ENCODE assay signal across 8 mouse cellular contexts in genomic region chr14:51090921-51091900, GRCm38 (mm10). TPM values are rescaled to one million over a fixed set of nuclear protein-coding genes. Genes with fewer than 3 reads are reported as not detected.
DNase-seq lines count a peak whose midpoint lies in the region; ATAC-seq and TF ChIP-seq lines count a peak whose summit lies in the region.

Rnase4 (plus strand) TSS chr14:51091077.
Ang (plus strand) TSS chr14:51091150.

- peak within 1 kb of the TSS; percentile 78 for H3K4me2 ChIP-seq in hindbrain, embryonic 16.5 days (ENCODE audit: low read length)
- peak within 1 kb of the TSS; percentile 66 for H3K4me2 ChIP-seq in midbrain, embryonic 16.5 days (ENCODE audit: low read length)

- H3K27me3 ChIP-seq in hindbrain, embryonic 16.5 days (replicated peaks; ENCODE audit: control insufficient read depth, insufficient read depth, low read length), result no peaks in the 10 kb centered on the region
- no peaks in the 10 kb centered on the region for H3K27me3 ChIP-seq in liver, adult 2 months (ENCODE audit: control insufficient read depth, insufficient read depth, low read length)
- H3K27me3 ChIP-seq in midbrain, embryonic 16.5 days (ENCODE audit: control insufficient read depth, insufficient read depth, low read depth, low read length), result no peaks in the 10 kb centered on the region

- no peaks in the 10 kb centered on the region for H3K79me2 ChIP-seq in liver, adult 2 months (ENCODE audit: control insufficient read depth, insufficient read depth, low read length)

- no peak for TF ChIP-seq CTCF in liver, adult 2 months (IDR thresholded peaks at IDR 0.05; ENCODE audit: low read depth, low read length)

- no peaks in the 10 kb centered on the region for H3K9me3 ChIP-seq in hindbrain, embryonic 16.5 days (ENCODE audit: control insufficient read depth, low read length)
- H3K9me3 ChIP-seq in midbrain, embryonic 16.5 days (replicated peaks; ENCODE audit: control insufficient read depth, low read length, poor library complexity, severe bottlenecking), result no peaks in the 10 kb centered on the region

- no peaks in the 10 kb centered on the region for H3K36me3 ChIP-seq in hindbrain, embryonic 16.5 days (ENCODE audit: control insufficient read depth, insufficient read depth, low read length)
- no peaks in the 10 kb centered on the region for H3K36me3 ChIP-seq in liver, adult 2 months (ENCODE audit: control insufficient read depth, insufficient read depth, low read length)
- H3K36me3 ChIP-seq in midbrain, embryonic 16.5 days (ENCODE audit: control insufficient read depth, insufficient read depth, low read length), result no peaks in the 10 kb centered on the region

- H3K9ac ChIP-seq in hindbrain, embryonic 16.5 days (ENCODE audit: low read depth, low read length), result peak within 1 kb of the TSS; percentile 65
- peak within 1 kb of the TSS; percentile 85 for H3K9ac ChIP-seq in liver, adult 2 months (ENCODE audit: low read depth, low read length)
- peak within 1 kb of the TSS; percentile 74 for H3K9ac ChIP-seq in midbrain, embryonic 16.5 days (ENCODE audit: low read depth, low read length)

- H3K4me1 ChIP-seq in hindbrain, embryonic 16.5 days (ENCODE audit: control insufficient read depth, insufficient read depth, low read depth, low read length), result no peaks in the 10 kb centered on the region; the same call in 1 of the 2 replicates
- H3K4me1 ChIP-seq in liver, adult 2 months (ENCODE audit: control insufficient read depth, insufficient read depth, low read length), result peaks cover 17% of the 10 kb centered on the region
- peaks cover 8% of the 10 kb centered on the region; the same call in 1 of the 2 replicates for H3K4me1 ChIP-seq in midbrain, embryonic 16.5 days (ENCODE audit: control insufficient read depth, insufficient read depth, low read length)

- peak within 1 kb of the TSS; percentile 84 for H3K4me3 ChIP-seq in hindbrain, embryonic 16.5 days (ENCODE audit: low read length)
- peak within 1 kb of the TSS; percentile 61 for H3K4me3 ChIP-seq in liver, adult 2 months (ENCODE audit: insufficient read depth, low read depth, low read length)
- H3K4me3 ChIP-seq in midbrain, embryonic 16.5 days (ENCODE audit: low read depth, low read length), result peak within 1 kb of the TSS; percentile 59

- DNase-seq in right cerebral cortex, adult 2 months (ENCODE audit: low spot score in 2 of 2), result peak; percentile 23 to 43
- DNase-seq in right cerebral cortex, postnatal 14 days, result no peak
- peak; percentile 56 for DNase-seq in cerebellum, adult 9-10 months
- DNase-seq in gastrocnemius, postnatal 10 days, result peak; percentile 49
- peak; percentile 86 for DNase-seq in liver, adult 2 months (ENCODE audit: extremely low read depth, low read depth, low spot score)
- DNase-seq in thymus, postnatal 14 days, result peak; percentile 53

- ATAC-seq in hindbrain, embryonic 16.5 days, result peak; percentile 35
- peak; percentile 32 for ATAC-seq in midbrain, embryonic 16.5 days

- H3K27ac ChIP-seq in hindbrain, embryonic 16.5 days (ENCODE audit: low read depth, low read length), result peak within 1 kb of the TSS; percentile 83
- H3K27ac ChIP-seq in liver, adult 2 months (replicated peaks; ENCODE audit: insufficient read depth, low read depth, low read length), result peak within 1 kb of the TSS; percentile 98
- peak within 1 kb of the TSS; percentile 80 for H3K27ac ChIP-seq in midbrain, embryonic 16.5 days (ENCODE audit: low read length)

- no peak for TF ChIP-seq POLR2A in liver, adult 2 months (IDR thresholded peaks at IDR 0.05; ENCODE audit: extremely low read depth, insufficient read depth, low read length)

- WGBS in hindbrain, embryonic 16.5 days, result 6% methylated on average over 33 of the region's 33 CpGs
- 3% methylated on average over 33 of the region's 33 CpGs for WGBS in liver, adult 2 months
- 7% methylated on average over 33 of the region's 33 CpGs for WGBS in midbrain, embryonic 16.5 days

RNA-seq across cellular contexts. Expression of gene Rnase4, which starts in this region (rescaled TPM):
- 10 to 100 TPM; 46.6 to 51.4 TPM for total RNA-seq in gastrocnemius, postnatal 10 days (2021)
- 18.2 and 19.8 TPM in 2 replicates for polyA plus RNA-seq in hindbrain, embryonic 16.5 days (2015; fragmentation: Nextera tagmentation; extraction: Ambion mirVana)
- total RNA-seq in liver, adult 2 months (2014; rRNA removed), result 1,910 and 2,134 TPM in 2 replicates
- polyA plus RNA-seq in liver, adult 2 months (2012; rRNA removed), result 1,816 and 2,115 TPM in 2 replicates
- 13.6 and 15.2 TPM in 2 replicates for polyA plus RNA-seq in midbrain, embryonic 16.5 days (2015; fragmentation: Nextera tagmentation; extraction: Ambion mirVana)

RNA-seq across cellular contexts. Expression of gene Ang, which starts in this region (rescaled TPM):
- total RNA-seq in gastrocnemius, postnatal 10 days (2021), result 1 to 10 TPM; 3.3 to 4.6 TPM
- polyA plus RNA-seq in hindbrain, embryonic 16.5 days (2015; fragmentation: Nextera tagmentation; extraction: Ambion mirVana), result 5.1 and 6.2 TPM in 2 replicates
- total RNA-seq in liver, adult 2 months (2014; rRNA removed), result 224 and 249 TPM in 2 replicates
- polyA plus RNA-seq in liver, adult 2 months (2012; rRNA removed), result 541 and 671 TPM in 2 replicates
- polyA plus RNA-seq in midbrain, embryonic 16.5 days (2015; fragmentation: Nextera tagmentation; extraction: Ambion mirVana), result 3.1 and 3.2 TPM in 2 replicates

Comparison
In these comparisons a context has a peak if more than half of its experiments do, and no peak if none do; other contexts are left out.
1. RNA of gene Rnase4 (total RNA-seq): 1,910 to 2,134 TPM in liver, adult 2 months; 46.6 to 51.4 TPM in gastrocnemius, postnatal 10 days; every median in the first group is over 10 times any median in the second.
2. RNA of gene Ang (total RNA-seq): 224 to 249 TPM in liver, adult 2 months; 3.3 to 4.6 TPM in gastrocnemius, postnatal 10 days; every median in the first group is over 10 times any median in the second.
3. RNA of gene Rnase4 (polyA plus RNA-seq): 1,816 to 2,115 TPM in liver, adult 2 months; 18.2 to 19.8 TPM in hindbrain, embryonic 16.5 days and 13.6 to 15.2 TPM in midbrain, embryonic 16.5 days; every median in the first group is over 10 times any median in the second.
4. RNA of gene Ang (polyA plus RNA-seq): 541 to 671 TPM in liver, adult 2 months; 5.1 to 6.2 TPM in hindbrain, embryonic 16.5 days and 3.1 to 3.2 TPM in midbrain, embryonic 16.5 days; every median in the first group is over 10 times any median in the second.
5. Peak in every context shown above with its lines, with median percentiles within 50 percentile points of each other: H3K27ac ChIP-seq, H3K4me3 ChIP-seq and H3K9ac ChIP-seq.